Mouse (Mus musculus) CD4-positive naive resting alpha-beta T cell, adult 57 days (primary cell): ENCODE data around the gene Ccdc137. TPM values are rescaled to one million over a fixed set of nuclear protein-coding genes. Genes with fewer than 3 reads are reported as not detected.

ENCODE experiments used
- total RNA-seq: library from RNA; stranded (reverse); gene quantifications from one replicate; pipeline ENCODE4 v1.2.4, GENCODE M21; 2023

Gene Ccdc137
- 32.2 TPM for total RNA-seq

DNA sequence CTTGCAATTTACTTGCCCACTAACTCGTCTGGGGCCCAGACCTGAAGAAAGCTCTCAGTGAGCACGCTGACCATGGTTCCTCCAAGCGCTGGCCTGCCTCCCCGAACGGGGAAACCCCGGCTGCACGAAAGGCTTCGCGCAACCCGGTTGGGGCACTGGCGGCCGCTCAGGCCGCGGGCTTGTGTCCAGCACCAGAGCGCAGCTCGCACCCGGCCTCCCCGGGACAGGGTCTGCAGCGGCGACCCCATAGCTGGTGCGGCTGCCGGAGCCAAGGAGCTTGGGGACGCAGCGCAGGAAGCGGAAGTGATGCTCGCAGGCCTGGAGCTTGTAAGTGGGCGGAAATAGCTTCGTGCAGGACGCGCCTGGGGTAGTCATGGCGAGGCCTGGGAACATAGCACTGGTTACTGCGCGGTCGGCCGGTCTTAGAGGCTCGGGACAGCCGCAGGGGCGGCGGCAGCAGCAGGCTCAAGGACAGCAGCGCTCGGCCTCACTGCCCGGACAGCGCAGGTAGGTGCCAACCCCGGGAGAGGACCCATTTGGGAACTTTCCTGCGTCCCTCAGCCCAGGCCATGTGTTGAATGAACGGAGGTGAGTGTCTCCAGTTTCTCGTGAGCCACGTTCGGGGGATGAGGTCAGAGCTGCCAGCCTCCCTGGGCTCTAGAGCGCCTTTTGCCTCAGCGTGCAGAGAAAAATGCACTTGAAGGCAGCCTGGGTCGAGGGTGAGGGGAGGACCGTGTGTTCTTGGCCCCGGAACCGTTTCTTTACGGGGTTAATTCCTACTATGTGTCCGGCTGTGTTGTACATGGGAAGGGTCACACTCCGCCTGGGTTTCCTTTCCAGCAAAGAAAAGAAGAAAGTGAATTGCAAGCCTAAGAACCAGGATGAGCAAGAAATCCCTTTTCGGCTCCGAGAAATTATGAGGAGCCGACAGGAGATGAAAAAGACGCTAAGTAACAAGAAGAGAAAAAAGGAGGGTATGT, at the start of gene Ccdc137, which contains the start of gene Oxld1:
TSS of gene Ccdc137 (plus strand) at position 344 of the 980 bp plus-strand sequence.
TSS of gene Oxld1 (minus strand) at position 297 of the 980 bp plus-strand sequence.

DNA sequence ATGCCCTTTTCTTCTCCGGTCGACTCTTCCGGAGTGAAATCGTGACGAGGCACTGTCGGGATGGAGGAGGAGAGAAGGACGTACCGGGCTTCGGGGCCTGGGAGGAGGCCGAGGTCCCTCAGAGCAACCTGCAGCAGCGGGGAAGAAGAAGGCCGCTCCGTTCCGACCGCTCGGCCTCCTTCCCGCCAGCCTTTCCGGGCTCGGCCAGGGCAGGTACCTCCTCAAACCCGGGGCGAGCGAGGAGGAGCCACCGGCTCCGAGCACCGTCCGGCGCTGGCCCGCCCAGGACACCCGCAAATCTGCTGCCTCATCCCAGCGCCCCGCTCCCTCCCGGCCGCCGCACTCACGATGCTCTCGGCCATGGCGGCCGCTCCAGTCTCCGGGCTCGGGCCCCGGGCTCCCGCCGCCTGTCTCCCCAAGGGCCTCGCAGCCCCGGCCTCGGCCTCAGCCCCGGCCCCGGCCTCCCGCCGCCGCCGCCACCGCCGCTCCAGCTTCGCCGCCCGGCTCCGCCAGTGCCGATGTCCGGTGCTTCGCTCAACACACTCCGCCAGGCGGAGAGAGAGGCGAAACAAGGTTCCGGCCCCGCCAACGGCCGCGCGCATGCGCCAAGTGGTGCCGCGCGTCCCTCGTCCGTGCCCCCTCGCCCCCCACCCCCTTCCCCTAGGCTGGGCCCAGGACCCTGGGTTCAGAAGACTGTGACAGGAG, 20.6 kb upstream of the Ccdc137 start, which contains the start of gene Nploc4:
TSS of gene Nploc4 (minus strand) at position 557 of the 705 bp plus-strand sequence.

DNA sequence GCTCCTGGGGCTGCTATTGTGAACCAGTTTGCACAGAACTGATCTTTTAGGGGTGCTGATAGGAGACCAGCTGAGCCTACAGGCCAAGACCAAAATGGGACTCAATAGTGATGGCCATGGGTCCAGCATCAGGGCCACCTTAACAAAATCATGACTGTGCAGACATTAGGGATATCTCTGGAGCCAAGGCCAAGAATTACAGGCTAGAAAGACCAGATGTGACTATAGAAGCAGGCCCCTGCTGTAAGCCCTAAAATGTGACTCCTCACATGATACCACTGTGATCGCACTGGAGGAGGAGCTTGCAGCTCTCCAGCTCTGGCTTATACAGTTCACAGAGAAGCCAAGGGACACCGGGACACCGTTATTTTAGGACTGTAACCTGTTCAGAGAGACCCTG, 15.6 kb upstream of the Ccdc137 start, which contains the start of gene Tspan10:
TSS of gene Tspan10 (plus strand) at position 301 of the 400 bp plus-strand sequence.

DNA sequence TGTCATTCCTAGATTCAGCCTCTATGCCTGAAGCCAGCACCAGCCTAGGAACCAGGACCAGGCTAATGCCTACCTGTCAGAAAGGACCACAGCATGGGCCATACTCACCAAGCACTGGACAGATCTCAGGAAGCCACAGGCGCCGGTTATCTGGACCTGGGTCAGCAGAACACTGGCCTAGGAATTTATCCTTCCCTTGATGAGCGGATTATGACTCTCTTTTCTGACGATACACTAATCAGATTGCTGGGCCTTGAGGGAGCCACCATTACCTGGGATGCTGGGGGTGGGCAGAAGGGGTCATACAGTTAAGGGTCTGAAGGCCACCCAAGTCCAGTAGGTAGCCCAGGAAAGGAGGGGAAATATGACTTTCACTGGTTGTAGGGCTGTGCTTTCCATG, 4.6 kb upstream of the Ccdc137 start, which contains the start of gene Pde6g:
TSS of gene Pde6g (minus strand) at position 195 of the 400 bp plus-strand sequence.

DNA sequence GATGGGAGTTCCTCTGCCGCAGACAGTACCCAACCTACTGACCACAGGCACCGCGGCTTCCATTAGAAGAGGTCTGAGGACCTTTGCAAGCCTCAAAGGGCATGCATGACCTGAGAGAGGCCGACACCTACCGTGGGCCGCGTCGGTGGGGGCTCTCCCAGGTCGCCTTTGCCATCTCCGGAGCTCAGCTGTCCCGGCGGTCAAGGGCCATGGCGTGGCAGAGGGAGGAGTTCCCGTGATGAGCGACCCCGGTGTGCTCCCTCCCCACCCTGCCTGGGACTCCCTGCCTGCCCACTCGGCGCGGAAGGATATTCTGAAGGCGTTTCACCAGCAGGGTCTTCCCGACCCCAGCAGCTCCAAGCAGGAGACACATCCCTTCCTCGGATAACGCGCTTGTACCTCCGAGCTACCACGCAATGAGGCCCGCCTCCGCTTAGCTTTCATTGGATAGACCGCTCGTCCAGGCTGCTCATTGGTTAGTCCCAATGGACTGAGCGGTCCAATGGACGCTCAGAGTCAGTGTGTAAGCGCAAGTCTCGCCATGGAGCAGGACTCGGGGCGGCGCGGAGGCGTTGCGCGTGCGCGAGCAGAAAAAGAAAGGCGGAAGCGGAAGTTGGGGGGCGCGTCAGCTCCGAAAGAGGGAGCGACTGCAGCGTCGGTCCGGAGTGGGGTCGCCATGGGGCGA, 9.3 kb downstream of the Ccdc137 start, which contains the start of gene Arl16:
TSS of gene Arl16 (minus strand) at position 557 of the 685 bp plus-strand sequence.

DNA sequence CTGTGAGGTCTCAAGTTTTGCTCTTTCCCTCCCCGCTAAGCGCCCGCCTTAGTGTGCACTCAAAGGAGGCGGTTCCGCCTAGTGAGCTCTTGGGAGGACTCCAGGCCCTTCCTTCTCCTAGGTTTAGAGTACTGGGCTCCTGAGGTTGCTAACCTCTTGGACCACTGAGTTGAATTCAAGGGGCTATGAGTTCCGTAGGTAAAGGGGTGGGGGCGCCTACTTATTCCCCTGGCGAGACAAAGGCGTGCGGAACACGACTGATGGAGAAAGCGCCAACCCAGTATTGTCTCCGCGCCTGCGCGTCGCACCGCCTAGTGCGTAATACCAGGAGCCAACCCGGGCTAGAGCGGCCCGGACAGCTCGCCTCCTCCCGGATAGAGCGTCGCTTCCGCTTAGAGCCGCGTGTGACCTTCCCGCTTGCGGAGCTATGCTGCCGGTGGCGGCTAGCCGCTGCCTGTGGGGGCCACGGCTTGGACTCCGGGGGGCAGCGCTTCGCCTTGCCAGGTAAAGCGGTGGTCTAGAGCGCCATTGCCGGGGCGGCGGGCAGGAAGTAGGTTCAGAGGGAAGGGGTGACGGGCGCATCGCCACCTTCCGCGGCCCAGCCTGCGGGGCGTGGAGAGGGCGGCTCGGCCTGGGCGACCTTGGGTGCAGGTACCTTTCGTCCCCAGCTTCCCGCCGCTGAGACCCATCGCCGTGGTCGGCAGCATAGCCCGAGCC, 26.5 kb downstream of the Ccdc137 start, which contains the start of gene Mrpl12:
TSS of gene Mrpl12 (plus strand) at position 349 of the 717 bp plus-strand sequence.

DNA sequence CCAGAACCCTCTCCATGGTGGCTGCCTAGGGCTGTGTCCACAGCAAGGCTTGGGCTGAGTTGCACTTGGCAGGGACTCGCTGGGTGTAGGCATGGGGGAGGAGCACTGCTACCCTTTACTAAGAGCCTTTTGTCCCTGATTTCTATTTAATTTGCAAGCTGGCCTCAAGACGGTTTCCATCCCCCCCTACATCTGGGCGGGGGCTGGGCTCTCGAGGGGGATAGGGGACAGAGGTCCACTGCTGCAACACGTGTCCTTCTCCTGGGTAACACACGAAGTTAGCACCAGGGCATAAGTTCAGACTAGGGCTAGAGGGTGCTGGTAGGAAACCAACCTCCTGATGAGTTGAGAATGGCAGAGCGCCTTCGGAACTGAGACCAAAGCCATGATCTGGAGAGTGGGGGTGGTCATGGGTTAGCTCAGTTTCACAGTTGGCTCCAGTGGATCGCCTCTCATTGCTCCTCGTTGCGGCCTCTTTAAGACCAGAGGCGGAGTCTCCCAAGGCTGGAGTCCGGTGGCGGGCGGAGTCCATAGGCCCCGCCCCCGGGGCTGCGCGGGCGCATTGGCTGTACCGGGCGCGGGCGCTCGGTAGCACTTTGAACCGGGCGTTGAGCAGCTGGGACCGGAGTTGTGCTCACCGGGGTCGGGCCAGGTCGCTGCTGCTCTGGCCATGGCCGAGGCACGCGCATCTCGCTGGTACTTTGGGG, 33.6 kb downstream of the Ccdc137 start, which contains the start of gene Slc25a10:
TSS of gene Slc25a10 (plus strand) at position 524 of the 707 bp plus-strand sequence.

Other genes starting within 250 kb of the Ccdc137 start
- gene Bahcc1, start 225.2 kb upstream of the Ccdc137 start, total RNA-seq, result 0.56 TPM
- 1,308 TPM for gene Actg1, start 109.6 kb upstream of the Ccdc137 start, total RNA-seq
- not detected for gene Fscn2, start 96.6 kb upstream of the Ccdc137 start, total RNA-seq
- gene Faap100, start 79.4 kb upstream of the Ccdc137 start, total RNA-seq, result 28.0 TPM
- 55.1 TPM for gene Nploc4, start 20.4 kb upstream of the Ccdc137 start, total RNA-seq
- gene Tspan10, start 15.5 kb upstream of the Ccdc137 start, total RNA-seq, result 46.6 TPM
- 0.80 TPM for gene Pde6g, start 4.6 kb upstream of the Ccdc137 start, total RNA-seq
- 7.1 TPM for gene Oxld1, start within 50 bp of the Ccdc137 start, total RNA-seq
- gene Arl16, start 9.5 kb downstream of the Ccdc137 start, total RNA-seq, result 13.4 TPM
- gene Mrpl12, start 26.5 kb downstream of the Ccdc137 start, total RNA-seq, result 28.5 TPM
- gene Slc25a10, start 33.7 kb downstream of the Ccdc137 start, total RNA-seq, result 9.7 TPM
- gene Gcgr, start 72.6 kb downstream of the Ccdc137 start, total RNA-seq, result not detected
- gene Mcrip1, start 91.6 kb downstream of the Ccdc137 start, total RNA-seq, result 36.1 TPM
- not detected for gene Ppp1r27, start 93.0 kb downstream of the Ccdc137 start, total RNA-seq
- 123 TPM for gene P4hb, start 115.1 kb downstream of the Ccdc137 start, total RNA-seq
- gene Arhgdia, start 123.5 kb downstream of the Ccdc137 start, total RNA-seq, result 404 TPM
- 109 TPM for gene Alyref, start 140.2 kb downstream of the Ccdc137 start, total RNA-seq
- 71.8 TPM for gene Anapc11, start 140.3 kb downstream of the Ccdc137 start, total RNA-seq
- 3.8 TPM for gene Npb, start 150.4 kb downstream of the Ccdc137 start, total RNA-seq
- 153 TPM for gene Pcyt2, start 159.8 kb downstream of the Ccdc137 start, total RNA-seq
- gene Sirt7, start 167.1 kb downstream of the Ccdc137 start, total RNA-seq, result 131 TPM
- 39.8 TPM for gene Mafg, start 175.5 kb downstream of the Ccdc137 start, total RNA-seq
- 1.2 TPM for gene Pycr1, start 185.7 kb downstream of the Ccdc137 start, total RNA-seq
- not detected for gene Myadml2, start 190.0 kb downstream of the Ccdc137 start, total RNA-seq
- gene Notum, start 203.1 kb downstream of the Ccdc137 start, total RNA-seq, result not detected
- gene Aspscr1, start 214.9 kb downstream of the Ccdc137 start, total RNA-seq, result 126 TPM